Mouse (Mus musculus): ENCODE data around the gene Rsph10b.

- TF ChIP-seq CTCF (IDR thresholded peaks at IDR 0.05; ENCODE audit: low read depth, low read length) (no peak), POLR2A (IDR thresholded peaks at IDR 0.05; ENCODE audit: insufficient read depth, low read length) (no peak), EP300 (IDR thresholded peaks at IDR 0.05; ENCODE audit: insufficient read depth, low read depth, low read length) (no peak)
Measured at GRCm38 (mm10) chr5:143927875-143928274, 5.0 kb upstream of the Rsph10b start, which contains the start of gene Gm42421.

All from ES-Bruce4 (cell line).